Mouse (Mus musculus) embryonic facial prominence, embryonic 11.5 days (tissue): ENCODE results near the gene Nudt4. TPM values are rescaled to one million over a fixed set of nuclear protein-coding genes. Genes with fewer than 3 reads are reported as not detected.

Source experiments
- ATAC-seq: fragments of 200-750 bp; cut with Nextera tagmentation; replicated peaks from 2 replicates; pipeline ENCODE4 v1.8.0; 2017; ENCODE audit warnings: low read depth; ENCODE audit not compliant: insufficient number of reproducible peaks, low FRiP score, low TSS enrichment
- DNase-seq: peaks from one replicate; pipeline ENCODE4 v3.0.0-alpha.2; 2015; ENCODE audit warnings: low spot score
- H3K27ac ChIP-seq: fragments of 300-500 bp; sonication (generic); replicated peaks from 2 replicates; pipeline ENCODE4 v1.5.1; 2014; ENCODE audit warnings: mild to moderate bottlenecking, low read depth, low read length, control low read depth
- H3K27me3 ChIP-seq: fragments of 300-500 bp; sonication (generic); 2 replicates; pipeline ENCODE4 v1.6.1; 2014; ENCODE audit warnings: mild to moderate bottlenecking, low read length, moderate library complexity, mixed read lengths; ENCODE audit not compliant: control insufficient read depth, insufficient read depth
- H3K36me3 ChIP-seq: fragments of 300-500 bp; sonication (generic); replicated peaks from 2 replicates; pipeline ENCODE4 v1.6.1; 2014; ENCODE audit warnings: low read depth, mild to moderate bottlenecking, low read length, moderate library complexity, mixed read lengths; ENCODE audit not compliant: control insufficient read depth, insufficient read depth
- H3K4me1 ChIP-seq: fragments of 300-500 bp; sonication (generic); 2 replicates; pipeline ENCODE4 v1.6.1; 2014; ENCODE audit warnings: low read length, mixed read lengths; ENCODE audit not compliant: control insufficient read depth, insufficient read depth
- H3K4me2 ChIP-seq: fragments of 300-500 bp; sonication (generic); 2 replicates; pipeline ENCODE4 v1.6.1; 2014; ENCODE audit warnings: low read depth, mild to moderate bottlenecking, control low read depth, low read length, moderate library complexity
- H3K4me3 ChIP-seq: fragments of 300-500 bp; sonication (generic); 2 replicates; pipeline ENCODE4 v1.5.1; 2014; ENCODE audit warnings: low read depth, low read length, control low read depth
- H3K9ac ChIP-seq: fragments of 300-500 bp; sonication (generic); replicated peaks from 2 replicates; pipeline ENCODE4 v1.6.1; 2014; ENCODE audit warnings: mild to moderate bottlenecking, control low read depth, low read length
- H3K9me3 ChIP-seq: fragments of 300-500 bp; sonication (generic); replicated peaks from 2 replicates; pipeline ENCODE4 v1.6.1; 2016; ENCODE audit warnings: mild to moderate bottlenecking, low read length, inconsistent platforms, mixed read lengths; ENCODE audit not compliant: control insufficient read depth
- WGBS: fragments of 180-500 bp; shearing (Covaris S2); extraction: QIAGEN DNeasy Blood & Tissue Kit; methylation state at CpG from one replicate; pipeline ENCODE4 v1.1.7; 2014; 5-methylcytosine and 5-hydroxymethylcytosine counted together
- polyA plus RNA-seq: library from polyadenylated mRNA; unstranded; fragments of >200 nt; fragmentation: Nextera tagmentation; extraction: Ambion mirVana; gene quantifications from 2 replicates; pipeline ENCODE4 v1.2.1, GENCODE M21; 2014

Gene Nudt4
- polyA plus RNA-seq, 1 experiment from 2014 or later, result 142 TPM

DNA sequence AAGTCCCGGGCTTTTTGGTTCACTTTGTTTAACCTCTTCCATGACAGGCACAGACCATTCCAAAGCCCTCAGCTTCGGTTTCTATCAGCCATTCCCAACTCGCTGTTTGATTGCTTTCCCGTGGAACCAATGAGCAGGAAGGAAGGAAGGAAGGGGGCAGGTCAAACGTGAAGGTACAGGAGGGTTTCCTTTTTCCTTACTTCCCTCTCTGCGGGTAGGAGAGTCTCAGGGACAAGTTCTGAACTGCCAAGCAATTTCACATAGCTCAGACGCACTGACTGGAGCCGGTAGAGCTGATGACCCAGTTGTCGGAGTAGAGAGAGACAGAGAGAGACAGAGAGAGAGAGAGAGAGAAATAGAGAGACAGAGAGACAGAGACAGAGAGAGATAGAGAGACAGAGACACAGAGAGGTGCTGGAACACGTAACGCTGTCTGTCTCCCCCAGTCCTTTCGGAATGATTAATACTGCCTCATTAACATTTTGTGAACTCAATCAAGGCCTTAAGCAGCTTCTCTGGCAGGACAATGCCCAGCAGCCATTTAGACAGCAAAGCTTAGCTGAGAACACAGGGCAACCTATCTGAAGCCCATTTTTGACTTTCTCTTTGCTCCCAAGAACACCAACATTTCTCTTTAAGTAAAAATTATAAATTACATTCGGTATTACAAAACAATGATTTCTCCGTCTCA, 13.1 kb upstream of the Nudt4 start:
- no peaks in the 10 kb centered on the region; the same call in 1 of the 2 replicates for H3K4me1 ChIP-seq
- no peaks in the 10 kb centered on the region for H3K9me3 ChIP-seq
- no peak overlapping the region for H3K9ac ChIP-seq
- no peaks in the 10 kb centered on the region for H3K36me3 ChIP-seq
- no peak overlapping the region for H3K27ac ChIP-seq
- H3K4me2 ChIP-seq, result no peak overlapping the region
- no peaks in the 10 kb centered on the region for H3K27me3 ChIP-seq
- DNase-seq, result peak; percentile 28
- ATAC-seq, result no peak
- WGBS, result 59% methylated on average over 14 of the region's 14 CpGs
- H3K4me3 ChIP-seq, result no peak overlapping the region

DNA sequence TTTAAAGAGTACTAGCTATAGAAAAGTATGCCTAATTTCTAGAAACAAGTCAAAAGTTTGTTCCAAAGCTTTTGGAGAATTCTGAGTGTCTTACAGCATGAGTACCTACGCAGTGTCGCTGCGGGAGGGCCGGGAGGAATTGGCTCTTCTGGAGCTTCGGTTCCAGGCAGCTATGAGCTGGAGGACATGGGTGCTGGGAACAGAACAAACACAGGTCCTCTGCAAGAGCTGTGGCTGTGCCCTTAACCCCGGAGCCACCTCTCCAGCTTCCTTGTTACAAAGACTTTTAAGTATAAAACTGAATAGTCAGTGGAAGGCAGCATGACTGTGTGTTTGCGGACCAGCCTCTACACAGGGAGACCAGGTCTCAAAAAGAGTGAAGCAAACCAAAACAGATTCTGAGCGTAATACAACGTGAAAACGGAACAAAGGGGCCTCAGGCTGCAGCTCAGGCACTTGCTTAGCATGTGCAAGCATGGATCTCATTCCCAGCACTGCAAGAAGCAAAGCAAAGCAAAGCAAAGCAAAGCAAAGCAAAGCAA, 12.0 kb upstream of the Nudt4 start:
- DNase-seq (no peak), ATAC-seq (no peak)
- H3K9me3 ChIP-seq, result no peaks in the 10 kb centered on the region
- H3K4me3 ChIP-seq, result no peak overlapping the region
- H3K27me3 ChIP-seq, result no peaks in the 10 kb centered on the region
- no peak overlapping the region for H3K9ac ChIP-seq
- no peaks in the 10 kb centered on the region; the same call in 1 of the 2 replicates for H3K4me1 ChIP-seq
- WGBS, result 69% methylated on average over 10 of the region's 10 CpGs
- H3K36me3 ChIP-seq, result no peaks in the 10 kb centered on the region
- no peak overlapping the region for H3K4me2 ChIP-seq
- H3K27ac ChIP-seq, result no peak overlapping the region

DNA sequence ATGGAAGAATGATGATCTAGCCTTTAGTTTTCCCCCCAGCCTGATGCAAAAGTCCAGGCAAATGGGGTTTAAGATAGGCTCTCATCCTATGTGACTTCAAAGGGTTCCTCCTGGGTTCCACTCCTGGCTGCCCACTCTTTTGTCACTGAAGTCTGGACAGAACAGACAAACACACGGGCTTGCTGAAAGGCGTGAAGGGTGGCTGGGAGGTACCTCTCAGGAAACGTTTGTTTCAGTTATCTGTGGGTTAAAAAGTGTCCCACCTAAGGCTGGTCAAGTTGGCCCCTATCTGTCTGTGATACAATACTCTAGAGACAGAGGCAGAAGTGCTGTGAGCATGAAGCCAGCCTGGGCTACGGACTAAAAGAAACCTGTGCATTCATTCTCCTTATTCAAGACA, 11.0 kb upstream of the Nudt4 start:
- Histone ChIP-seq H3K27ac (no peak overlapping the region), H3K4me3 (no peak overlapping the region), H3K4me1 (no peaks in the 10 kb centered on the region; the same call in 1 of the 2 replicates), H3K9me3 (no peaks in the 10 kb centered on the region), H3K27me3 (no peaks in the 10 kb centered on the region), H3K4me2 (no peak overlapping the region), H3K36me3 (no peaks in the 10 kb centered on the region), H3K9ac (no peak overlapping the region)
- 82% methylated on average over 4 of the region's 4 CpGs for WGBS
- DNase-seq (no peak), ATAC-seq (no peak)

DNA sequence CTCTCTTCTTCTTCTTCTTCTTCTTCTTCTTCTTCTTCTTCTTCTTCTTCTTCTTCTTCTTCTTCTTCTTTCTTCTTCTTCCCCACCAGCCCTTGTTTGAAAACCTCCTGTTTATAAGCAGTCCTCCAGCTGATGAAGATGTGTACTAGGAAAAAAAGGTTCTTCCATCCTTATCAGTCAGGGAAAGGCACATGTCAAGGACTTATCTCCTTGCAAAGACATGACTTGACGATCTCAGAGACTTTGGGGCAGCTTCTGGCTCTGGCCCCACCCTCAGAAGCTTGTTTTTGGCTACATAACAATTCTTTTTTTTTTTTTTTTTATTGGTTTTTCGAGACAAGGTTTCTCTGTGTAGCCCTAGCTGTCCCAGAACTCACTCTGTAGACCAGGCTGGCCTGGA, 5.5 kb upstream of the Nudt4 start:
- H3K9me3 ChIP-seq, result no peaks in the 10 kb centered on the region
- WGBS, result 75% methylated on average over 2 of the region's 2 CpGs
- no peaks in the 10 kb centered on the region for H3K27me3 ChIP-seq
- H3K4me3 ChIP-seq, result no peak overlapping the region
- DNase-seq (no peak), ATAC-seq (no peak)
- no peaks in the 10 kb centered on the region for H3K36me3 ChIP-seq
- H3K4me2 ChIP-seq, result no peak overlapping the region
- H3K9ac ChIP-seq, result no peak overlapping the region
- H3K4me1 ChIP-seq, result peaks cover 4% of the 10 kb centered on the region; the same call in 1 of the 2 replicates
- H3K27ac ChIP-seq, result no peak overlapping the region

DNA sequence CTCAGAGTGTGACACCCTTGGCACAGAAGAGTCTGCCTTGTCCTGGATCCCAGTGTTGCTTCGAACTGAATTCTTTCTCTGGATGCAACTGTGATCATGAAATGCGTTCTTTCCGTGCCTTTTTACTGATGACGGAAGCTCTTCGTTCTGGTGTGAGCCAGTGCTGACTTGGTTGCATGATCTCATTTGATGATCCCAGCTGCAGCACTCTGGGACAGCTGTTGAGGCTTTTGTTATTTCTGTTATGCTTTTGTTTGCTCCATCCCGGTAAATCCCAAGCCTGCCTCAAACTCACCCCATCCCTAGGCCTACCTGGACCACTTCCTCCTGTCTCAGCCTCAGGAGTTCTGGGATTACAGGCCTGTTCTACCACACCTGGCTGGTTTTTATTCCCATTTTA, 4.1 kb upstream of the Nudt4 start:
- 83% methylated on average over 6 of the region's 6 CpGs for WGBS
- DNase-seq, result no peak
- H3K4me3 ChIP-seq, result no peak overlapping the region
- no peaks in the 10 kb centered on the region for H3K36me3 ChIP-seq
- no peak for ATAC-seq
- H3K9ac ChIP-seq, result no peak overlapping the region
- H3K27ac ChIP-seq, result no peak overlapping the region
- no peaks in the 10 kb centered on the region for H3K9me3 ChIP-seq
- peaks cover 4% of the 10 kb centered on the region; the same call in 1 of the 2 replicates for H3K4me1 ChIP-seq
- H3K4me2 ChIP-seq, result no peak overlapping the region
- H3K27me3 ChIP-seq, result no peaks in the 10 kb centered on the region

DNA sequence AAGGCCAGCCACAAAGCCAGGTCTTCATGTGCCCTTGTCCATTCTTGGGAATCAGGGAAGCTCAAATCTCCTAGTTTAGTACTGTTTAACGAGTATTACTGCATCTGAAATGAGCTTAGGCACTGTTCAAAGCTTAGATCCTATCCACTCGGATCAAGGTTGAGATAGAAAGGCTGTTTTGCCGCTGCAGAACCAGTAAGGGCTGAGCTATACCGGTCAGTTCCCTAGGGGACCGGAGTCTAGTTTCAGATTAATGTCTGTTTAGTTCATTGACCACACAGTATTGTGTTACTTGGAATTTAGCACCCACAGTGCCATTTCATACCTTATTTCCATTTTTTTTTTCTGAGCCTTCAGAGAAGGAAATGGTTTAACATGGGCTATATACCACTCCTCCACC, 3.6 kb upstream of the Nudt4 start:
- DNase-seq, result no peak
- WGBS, result 69% methylated on average over 5 of the region's 5 CpGs
- Histone ChIP-seq H3K9ac (no peak overlapping the region), H3K36me3 (no peaks in the 10 kb centered on the region), H3K27ac (no peak overlapping the region), H3K9me3 (no peaks in the 10 kb centered on the region), H3K4me3 (no peak overlapping the region), H3K27me3 (no peaks in the 10 kb centered on the region), H3K4me2 (no peak overlapping the region), H3K4me1 (peaks cover 4% of the 10 kb centered on the region; the same call in 1 of the 2 replicates)
- no peak for ATAC-seq

DNA sequence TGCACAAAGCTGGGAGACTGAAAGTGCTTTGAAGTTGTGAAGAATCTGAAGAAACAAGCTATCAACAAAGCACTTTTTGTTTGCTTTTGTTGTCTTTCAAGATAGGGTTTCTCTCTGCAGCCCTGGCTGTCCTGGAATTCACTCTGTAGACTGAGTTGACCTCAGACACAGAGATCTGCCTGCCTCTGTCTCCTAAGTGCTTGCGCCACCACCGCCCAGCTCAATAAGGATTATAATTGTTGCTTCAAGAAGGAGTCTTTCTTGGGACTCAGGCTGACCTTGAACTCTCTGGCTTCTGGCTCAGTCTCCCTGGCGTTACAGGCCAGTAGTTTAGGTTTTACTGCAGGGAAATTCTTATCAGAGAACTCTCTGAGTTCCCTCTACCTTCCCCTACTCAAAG, 2.8 kb upstream of the Nudt4 start:
- H3K27me3 ChIP-seq, result no peaks in the 10 kb centered on the region
- H3K9ac ChIP-seq, result no peak overlapping the region
- no peaks in the 10 kb centered on the region for H3K9me3 ChIP-seq
- H3K4me2 ChIP-seq, result no peak overlapping the region
- H3K4me1 ChIP-seq, result peaks cover 4% of the 10 kb centered on the region; the same call in 1 of the 2 replicates
- ATAC-seq (no peak), DNase-seq (no peak)
- WGBS, result 94% methylated on average over 3 of the region's 3 CpGs
- H3K4me3 ChIP-seq, result no peak overlapping the region
- no peak overlapping the region for H3K27ac ChIP-seq
- no peaks in the 10 kb centered on the region for H3K36me3 ChIP-seq

DNA sequence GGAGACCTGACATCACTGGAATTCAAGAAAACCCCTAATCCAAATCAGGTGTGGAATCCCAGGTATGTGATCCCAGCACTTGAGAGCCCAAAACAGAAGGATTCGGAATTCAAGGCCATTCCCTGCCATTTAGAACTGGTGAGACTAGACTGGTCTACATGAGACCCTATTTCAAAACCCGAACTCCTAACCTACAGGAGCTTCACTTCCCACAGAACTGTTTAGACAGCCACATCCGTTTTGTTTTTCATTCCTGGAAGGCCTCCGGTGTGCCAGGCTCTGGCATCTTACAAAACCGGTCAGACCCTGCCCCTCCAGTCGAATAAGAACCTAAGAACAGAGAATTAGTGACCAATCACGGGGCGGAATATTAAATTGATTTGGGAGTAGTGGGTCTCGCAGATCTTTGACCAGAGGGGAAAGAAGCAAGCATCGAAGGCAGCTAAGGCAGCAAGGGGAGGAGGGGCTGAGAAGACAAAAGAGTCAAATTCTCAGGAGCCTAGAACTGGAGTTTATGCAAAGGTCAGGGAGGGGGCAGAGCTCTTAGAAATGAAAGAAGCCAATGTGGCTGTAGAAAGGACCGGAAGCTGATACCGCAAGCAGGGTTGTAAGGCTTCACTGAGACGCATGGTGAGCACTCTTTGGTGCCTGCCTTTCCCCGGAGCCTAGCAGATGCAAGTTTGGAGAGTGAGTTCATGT, 1.4 kb upstream of the Nudt4 start:
- Histone ChIP-seq H3K27ac (peak overlapping the region; percentile 38), H3K27me3 (no peaks in the 10 kb centered on the region), H3K9me3 (no peaks in the 10 kb centered on the region), H3K4me3 (no peak overlapping the region), H3K4me1 (peaks cover 4% of the 10 kb centered on the region; the same call in 1 of the 2 replicates), H3K36me3 (no peaks in the 10 kb centered on the region), H3K9ac (no peak overlapping the region), H3K4me2 (no peak overlapping the region)
- DNase-seq (peak; percentile 75), ATAC-seq (no peak)
- WGBS, result 10% methylated on average over 14 of the region's 14 CpGs
